15 mouse cellular contexts compared by ENCODE assay signal in the genomic region with DNA sequence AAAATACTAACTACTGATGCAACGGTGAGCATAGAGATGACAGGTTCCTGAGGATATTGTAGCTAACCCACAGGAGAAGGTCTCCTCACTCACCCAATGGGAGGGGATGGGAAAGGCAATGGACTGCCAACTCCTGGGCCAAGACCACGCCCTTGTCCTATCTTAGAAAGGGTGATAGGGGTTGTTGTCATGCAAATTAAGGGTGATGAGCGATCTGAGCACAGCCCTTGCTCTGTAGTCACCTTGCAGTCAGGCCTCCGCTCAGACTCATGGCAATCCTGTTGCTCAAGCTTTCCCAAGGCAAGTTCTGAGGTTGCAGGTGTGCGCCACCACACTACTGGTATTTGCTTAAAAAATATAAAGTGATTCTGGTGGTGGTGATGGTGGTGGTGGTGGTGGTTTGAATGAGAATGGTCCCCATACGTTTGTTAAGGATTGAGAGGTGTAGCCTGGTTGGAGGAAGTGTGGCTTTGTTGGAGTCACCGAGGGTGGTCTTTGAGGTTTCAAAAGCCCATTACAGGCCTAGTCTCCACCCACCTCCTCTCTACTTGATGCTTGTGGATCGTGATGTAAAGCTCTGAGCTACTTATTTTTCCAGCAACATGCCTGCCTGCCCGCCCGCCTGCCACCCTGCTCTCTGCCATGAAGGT. TPM values are rescaled to one million over a fixed set of nuclear protein-coding genes. Genes with fewer than 3 reads are reported as not detected.
DNase-seq lines count a peak whose midpoint lies in the region; ATAC-seq and TF ChIP-seq lines count a peak whose summit lies in the region.
"Had no signal": no experiment of that assay in that cellular context is flagged by ENCODE, and none has a peak within 500 bp of the region (broad histone marks: within the 10 kb centered on the region; RNA-seq: fewer than 3 reads in every experiment).

No protein-coding gene starts in this region.

- no peak overlapping the region for H3K27ac ChIP-seq in forebrain, postnatal 0 days (ENCODE audit: low read depth, low read length)
- no peak overlapping the region for H3K27ac ChIP-seq in forebrain, embryonic 14.5 days (ENCODE audit: low read depth, low read length)
- H3K27ac ChIP-seq in midbrain, embryonic 12.5 days (replicated peaks): no peak overlapping the region
- H3K27ac ChIP-seq in midbrain, embryonic 15.5 days: no peak overlapping the region

- H3ac ChIP-seq in myocyte (ENCODE audit: control insufficient read depth, insufficient read length): no peak overlapping the region

- TF ChIP-seq CTCF in forebrain, postnatal 0 days (IDR thresholded peaks at IDR 0.05; ENCODE audit: low read depth): no peak

- no peak for ATAC-seq in forebrain, postnatal 0 days
- no peak for ATAC-seq in forebrain, embryonic 14.5 days
- no peak for ATAC-seq in midbrain, embryonic 12.5 days (ENCODE audit: low FRiP score, low read depth)
- no peak for ATAC-seq in midbrain, embryonic 15.5 days (replicated peaks)

- no peaks in the 10 kb centered on the region for H3K9me3 ChIP-seq in forebrain, postnatal 0 days (ENCODE audit: low read length)
- H3K9me3 ChIP-seq in forebrain, embryonic 14.5 days (replicated peaks; ENCODE audit: control insufficient read depth, low read length): no peaks in the 10 kb centered on the region
- H3K9me3 ChIP-seq in midbrain, embryonic 12.5 days: no peaks in the 10 kb centered on the region
- no peaks in the 10 kb centered on the region for H3K9me3 ChIP-seq in midbrain, embryonic 15.5 days

- no peaks in the 10 kb centered on the region for H3K36me3 ChIP-seq in forebrain, postnatal 0 days (ENCODE audit: insufficient read depth)
- H3K36me3 ChIP-seq in forebrain, embryonic 14.5 days (ENCODE audit: control insufficient read depth, insufficient read depth, low read length): no peaks in the 10 kb centered on the region
- no peaks in the 10 kb centered on the region for H3K36me3 ChIP-seq in midbrain, embryonic 12.5 days
- no peaks in the 10 kb centered on the region for H3K36me3 ChIP-seq in midbrain, embryonic 15.5 days (replicated peaks)
- H3K36me3 ChIP-seq in myocyte (ENCODE audit: control insufficient read depth, insufficient read depth): no peaks in the 10 kb centered on the region

- peaks cover 33% of the 10 kb centered on the region for H3K79me2 ChIP-seq in myocyte (ENCODE audit: control insufficient read depth, insufficient read depth)

- H3K4me2 ChIP-seq in forebrain, postnatal 0 days (ENCODE audit: low read depth): no peak overlapping the region
- H3K4me2 ChIP-seq in forebrain, embryonic 14.5 days (ENCODE audit: low read length): no peak overlapping the region
- 0 out of 2 replicates have a peak overlapping the region, but pooled peaks have one; percentile 86 for H3K4me2 ChIP-seq in midbrain, embryonic 12.5 days (replicated peaks)
- no peak overlapping the region for H3K4me2 ChIP-seq in midbrain, embryonic 15.5 days
- peak overlapping the region; percentile 92 for H3K4me2 ChIP-seq in myocyte (ENCODE audit: low read depth)

- peaks cover 24% of the 10 kb centered on the region for H3K4me1 ChIP-seq in forebrain, postnatal 0 days (ENCODE audit: insufficient read depth)
- H3K4me1 ChIP-seq in forebrain, embryonic 14.5 days (ENCODE audit: control insufficient read depth, insufficient read depth, low read length): peaks cover 25% of the 10 kb centered on the region
- H3K4me1 ChIP-seq in midbrain, embryonic 12.5 days: peaks cover 37% of the 10 kb centered on the region
- H3K4me1 ChIP-seq in midbrain, embryonic 15.5 days: peaks cover 33% of the 10 kb centered on the region

- WGBS in forebrain, postnatal 0 days: 34% methylated on average over 10 of the region's 10 CpGs
- WGBS in forebrain, embryonic 14.5 days: 27% methylated on average over 10 of the region's 10 CpGs
- WGBS in midbrain, embryonic 12.5 days: 22% methylated on average over 10 of the region's 10 CpGs
- WGBS in midbrain, embryonic 15.5 days: 29% methylated on average over 10 of the region's 10 CpGs

- H3K27me3 ChIP-seq in forebrain, postnatal 0 days (ENCODE audit: insufficient read depth, low read length): no peaks in the 10 kb centered on the region
- H3K27me3 ChIP-seq in forebrain, embryonic 14.5 days (replicated peaks; ENCODE audit: control insufficient read depth, insufficient read depth, low read length): peaks cover 8% of the 10 kb centered on the region
- H3K27me3 ChIP-seq in midbrain, embryonic 12.5 days: peaks cover 20% of the 10 kb centered on the region
- no peaks in the 10 kb centered on the region for H3K27me3 ChIP-seq in midbrain, embryonic 15.5 days (replicated peaks)
- H3K27me3 ChIP-seq in myocyte (ENCODE audit: control insufficient read depth, insufficient read depth, insufficient read length): no peaks in the 10 kb centered on the region

- no peak for DNase-seq in forebrain, postnatal 0 days
- DNase-seq in forebrain, embryonic 14.5 days (ENCODE audit: low spot score): no peak
- DNase-seq in WW6 (ENCODE audit: low read depth, low spot score): peak; percentile 93
- DNase-seq in frontal cortex, postnatal 36 days (ENCODE audit: low spot score in 2 of 2): no peak
- no peak for DNase-seq in lung, postnatal 36 days
- DNase-seq: heart, postnatal 4 days; kidney, adult 2 months; lung, adult 18-20 months had no signal

- no peak overlapping the region for H3K9ac ChIP-seq in forebrain, postnatal 0 days
- H3K9ac ChIP-seq in forebrain, embryonic 14.5 days (ENCODE audit: low read length): no peak overlapping the region
- no peak overlapping the region for H3K9ac ChIP-seq in midbrain, embryonic 12.5 days (replicated peaks)
- H3K9ac ChIP-seq in midbrain, embryonic 15.5 days: no peak overlapping the region

- TF ChIP-seq POLR2A in myocyte (IDR thresholded peaks at IDR 0.05; ENCODE audit: insufficient read length, low read depth): no peak

- H3K4me3 ChIP-seq in forebrain, postnatal 0 days (ENCODE audit: low read depth, low read length): 0 out of 2 replicates have a peak overlapping the region, but pooled peaks have one; percentile 94
- no peak overlapping the region for H3K4me3 ChIP-seq in forebrain, embryonic 14.5 days (ENCODE audit: low read depth, low read length)
- H3K4me3 ChIP-seq in midbrain, embryonic 12.5 days: no peak overlapping the region
- H3K4me3 ChIP-seq in midbrain, embryonic 15.5 days: no peak overlapping the region
- peak overlapping the region; percentile 77 for H3K4me3 ChIP-seq in myocyte

TF ChIP-seq in myocyte, 11 proteins besides CTCF, POLR2A, EP300 and RAD21:
- no peak for TF ChIP-seq MAX (IDR thresholded peaks at IDR 0.05; ENCODE audit: low read depth)

RNA-seq across cellular contexts. Expression of gene Shf, which starts 1.3 kb away (rescaled TPM):
- total RNA-seq in forebrain, postnatal 0 days (2014; rRNA removed): 69.3 and 70.7 TPM in 2 replicates
- polyA plus RNA-seq in forebrain, postnatal 0 days (2015; fragmentation: Nextera tagmentation; extraction: Ambion mirVana): 6.7 and 7.7 TPM in 2 replicates
- 9.7 and 12.4 TPM in 2 replicates for polyA plus RNA-seq in forebrain, embryonic 14.5 days (2014; fragmentation: Nextera tagmentation; extraction: Ambion mirVana)
- 9.2 TPM in 2 replicates for polyA plus RNA-seq in midbrain, embryonic 12.5 days (2016; fragmentation: Nextera tagmentation; extraction: Ambion mirVana)
- polyA plus RNA-seq in midbrain, embryonic 15.5 days (2015; fragmentation: Nextera tagmentation; extraction: Ambion mirVana): 12.0 and 13.3 TPM in 2 replicates
- polyA plus RNA-seq in myocyte (2012; fragmentation: generic; extraction: Trizol): 48.5 TPM

RNA-seq across cellular contexts. Expression of gene Duox1, which starts 54.8 kb away (rescaled TPM):
- not detected in 2 replicates for total RNA-seq in forebrain, postnatal 0 days (2014; rRNA removed)
- polyA plus RNA-seq in forebrain, postnatal 0 days (2015; fragmentation: Nextera tagmentation; extraction: Ambion mirVana): 0.06 and 0.08 TPM in 2 replicates
- polyA plus RNA-seq in forebrain, embryonic 14.5 days (2014; fragmentation: Nextera tagmentation; extraction: Ambion mirVana): 0.06 TPM in 1 of 2 replicates, not detected in the other
- polyA plus RNA-seq in midbrain, embryonic 12.5 days (2016; fragmentation: Nextera tagmentation; extraction: Ambion mirVana): 0.12 and 0.18 TPM in 2 replicates
- polyA plus RNA-seq in midbrain, embryonic 15.5 days (2015; fragmentation: Nextera tagmentation; extraction: Ambion mirVana): 0.08 and 0.13 TPM in 2 replicates
- polyA plus RNA-seq in myocyte (2012; fragmentation: generic; extraction: Trizol): 0.10 TPM
- total RNA-seq: heart, postnatal 4 days; layer of hippocampus, adult 2 months; megakaryocyte progenitor cell, adult 5-6 weeks; neutrophil, adult 5-6 weeks had no signal
- polyA plus RNA-seq: spleen, adult 2 months had no signal

RNA-seq across cellular contexts. Expression of gene Slc28a2, which starts 56.1 kb away (rescaled TPM):
- 0.05 and 0.15 TPM in 2 replicates for total RNA-seq in forebrain, postnatal 0 days (2014; rRNA removed)
- polyA plus RNA-seq in forebrain, postnatal 0 days (2015; fragmentation: Nextera tagmentation; extraction: Ambion mirVana): 0.08 and 0.15 TPM in 2 replicates
- polyA plus RNA-seq in forebrain, embryonic 14.5 days (2014; fragmentation: Nextera tagmentation; extraction: Ambion mirVana): not detected in 2 replicates
- not detected in 2 replicates for polyA plus RNA-seq in midbrain, embryonic 12.5 days (2016; fragmentation: Nextera tagmentation; extraction: Ambion mirVana)
- not detected in 2 replicates for polyA plus RNA-seq in midbrain, embryonic 15.5 days (2015; fragmentation: Nextera tagmentation; extraction: Ambion mirVana)
- polyA plus RNA-seq in myocyte (2012; fragmentation: generic; extraction: Trizol): not detected

RNA-seq across cellular contexts. Expression of gene Duoxa1, which starts 56.7 kb away (rescaled TPM):
- total RNA-seq in forebrain, postnatal 0 days (2014; rRNA removed): 0.10 and 0.23 TPM in 2 replicates
- 0.25 and 0.46 TPM in 2 replicates for polyA plus RNA-seq in forebrain, postnatal 0 days (2015; fragmentation: Nextera tagmentation; extraction: Ambion mirVana)
- polyA plus RNA-seq in forebrain, embryonic 14.5 days (2014; fragmentation: Nextera tagmentation; extraction: Ambion mirVana): not detected in 2 replicates
- 0.43 and 0.64 TPM in 2 replicates for polyA plus RNA-seq in midbrain, embryonic 12.5 days (2016; fragmentation: Nextera tagmentation; extraction: Ambion mirVana)
- polyA plus RNA-seq in midbrain, embryonic 15.5 days (2015; fragmentation: Nextera tagmentation; extraction: Ambion mirVana): 0.30 and 0.32 TPM in 2 replicates
- 2.6 TPM for polyA plus RNA-seq in myocyte (2012; fragmentation: generic; extraction: Trizol)
- total RNA-seq: heart, postnatal 4 days; layer of hippocampus, adult 2 months; megakaryocyte progenitor cell, adult 5-6 weeks; neutrophil, adult 5-6 weeks had no signal
- polyA plus RNA-seq: spleen, adult 2 months had no signal

Comparison
In these comparisons a context has a peak if more than half of its experiments do, and no peak if none do; other contexts are left out.
1. H3K4me2 ChIP-seq: peak in midbrain, embryonic 12.5 days (single experiment) and myocyte (single experiment); none in forebrain, postnatal 0 days (single experiment), forebrain, embryonic 14.5 days (single experiment) and midbrain, embryonic 15.5 days (single experiment).
2. H3K4me3 ChIP-seq: peak in forebrain, postnatal 0 days (single experiment) and myocyte (single experiment); none in forebrain, embryonic 14.5 days (single experiment), midbrain, embryonic 12.5 days (single experiment) and midbrain, embryonic 15.5 days (single experiment).